Mouse (Mus musculus): ENCODE results near the gene Cgrrf1. TPM values are rescaled to one million over a fixed set of nuclear protein-coding genes. Genes with fewer than 3 reads are reported as not detected.
"Not testable (repeated sequence)": the region's sequence is repeated elsewhere in the genome, so short reads cannot be mapped to it uniquely, and the experiment has no call there.

Cgrrf1 gene
- 10 to 100 TPM; 11.5 to 13.9 TPM for total RNA-seq (2021)

GRCm38 (mm10) chr14:46831837-46832333 lies at the start of gene Cgrrf1:
Gene Cgrrf1, plus strand, starts transcription at chr14:46832125.
- intact Hi-C loops (cut with DNase I), result no loop called here
- DNase-seq (ENCODE audit: extremely low spot score in 1 of 2, low spot score in 2 of 2), result peak; percentile 87 to 97

GRCm38 (mm10) chr14:46782187-46782828 lies 49.6 kb upstream of the Cgrrf1 start:
- DNase-seq (ENCODE audit: extremely low spot score in 1 of 2, low spot score in 2 of 2), result no peak
- intact Hi-C loops (cut with DNase I), result no loop called here

- intact Hi-C loops (cut with DNase I), result no loop called here
- no peak for DNase-seq (ENCODE audit: extremely low spot score in 1 of 2, low spot score in 2 of 2)
Observed at GRCm38 (mm10) chr14:46783327-46783926, 48.5 kb upstream of the Cgrrf1 start.

- intact Hi-C loops (cut with DNase I), result no loop called here
- no peak for DNase-seq (ENCODE audit: extremely low spot score in 1 of 2, low spot score in 2 of 2)
Observed at GRCm38 (mm10) chr14:46785247-46785646, 46.7 kb upstream of the Cgrrf1 start.

- intact Hi-C loops (cut with DNase I), result no loop called here
- DNase-seq (ENCODE audit: extremely low spot score in 1 of 2, low spot score in 2 of 2), result peak in 1 of 2 experiments; percentile 23
Observed at GRCm38 (mm10) chr14:46787454-46787786, 44.5 kb upstream of the Cgrrf1 start.

GRCm38 (mm10) chr14:46787787-46788504 lies 44.0 kb upstream of the Cgrrf1 start, which contains the start of gene Cnih1:
Gene Cnih1, minus strand, starts transcription at chr14:46788411.
- intact Hi-C loops (cut with DNase I), result no loop called here
- peak; percentile 83 to 93 for DNase-seq (ENCODE audit: extremely low spot score in 1 of 2, low spot score in 2 of 2)

GRCm38 (mm10) chr14:46788505-46788901 lies 43.4 kb upstream of the Cgrrf1 start:
- no peak for DNase-seq (ENCODE audit: extremely low spot score in 1 of 2, low spot score in 2 of 2)
- intact Hi-C loops (cut with DNase I), result no loop called here

- no peak for DNase-seq (ENCODE audit: extremely low spot score in 1 of 2, low spot score in 2 of 2)
- intact Hi-C loops (cut with DNase I), result no loop called here
Observed at GRCm38 (mm10) chr14:46790303-46790702, 41.6 kb upstream of the Cgrrf1 start.

GRCm38 (mm10) chr14:46790723-46791122 lies 41.2 kb upstream of the Cgrrf1 start:
- intact Hi-C loops (cut with DNase I), result no loop called here
- no peak for DNase-seq (ENCODE audit: extremely low spot score in 1 of 2, low spot score in 2 of 2)

- no peak for DNase-seq (ENCODE audit: extremely low spot score in 1 of 2, low spot score in 2 of 2)
Observed at GRCm38 (mm10) chr14:46794157-46794556, 37.8 kb upstream of the Cgrrf1 start.

GRCm38 (mm10) chr14:46800684-46801345 lies 31.1 kb upstream of the Cgrrf1 start:
- intact Hi-C loops (cut with DNase I), result no loop called here
- DNase-seq (ENCODE audit: extremely low spot score in 1 of 2, low spot score in 2 of 2), result no peak

More at GRCm38 (mm10) chr14:46794157-46794556, 37.8 kb upstream of the Cgrrf1 start:
- intact Hi-C loops (cut with DNase I), result no loop called here

- intact Hi-C loops (cut with DNase I), result no loop called here
- no peak for DNase-seq (ENCODE audit: extremely low spot score in 1 of 2, low spot score in 2 of 2)
Observed at GRCm38 (mm10) chr14:46803259-46803658, 28.7 kb upstream of the Cgrrf1 start.

GRCm38 (mm10) chr14:46803791-46804190 lies 28.1 kb upstream of the Cgrrf1 start:
- DNase-seq (ENCODE audit: extremely low spot score in 1 of 2, low spot score in 2 of 2), result no peak
- intact Hi-C loops (cut with DNase I), result no loop called here

GRCm38 (mm10) chr14:46806186-46806585 lies 25.7 kb upstream of the Cgrrf1 start:
- intact Hi-C loops (cut with DNase I), result no loop called here
- DNase-seq (ENCODE audit: extremely low spot score in 1 of 2, low spot score in 2 of 2), result no peak

- intact Hi-C loops (cut with DNase I), result no loop called here
- DNase-seq (ENCODE audit: extremely low spot score in 1 of 2, low spot score in 2 of 2), result no peak
Observed at GRCm38 (mm10) chr14:46807927-46808326, 24.0 kb upstream of the Cgrrf1 start.

GRCm38 (mm10) chr14:46815640-46816039 lies 16.3 kb upstream of the Cgrrf1 start:
- DNase-seq (ENCODE audit: extremely low spot score in 1 of 2, low spot score in 2 of 2), result no peak
- intact Hi-C loops (cut with DNase I), result no loop called here

GRCm38 (mm10) chr14:46816916-46817622 lies 14.9 kb upstream of the Cgrrf1 start:
- no peak for DNase-seq (ENCODE audit: extremely low spot score in 1 of 2, low spot score in 2 of 2)
- intact Hi-C loops (cut with DNase I), result no loop called here

GRCm38 (mm10) chr14:46818743-46819142 lies 13.2 kb upstream of the Cgrrf1 start:
- DNase-seq (ENCODE audit: extremely low spot score in 1 of 2, low spot score in 2 of 2), result no peak
- intact Hi-C loops (cut with DNase I), result no loop called here

- DNase-seq (ENCODE audit: extremely low spot score in 1 of 2, low spot score in 2 of 2); intact Hi-C loops (cut with DNase I): not testable (repeated sequence)
Observed at GRCm38 (mm10) chr14:46819961-46820360, 12.0 kb upstream of the Cgrrf1 start.

Data from left cerebral cortex, postnatal 10 days (tissue).